Mouse (Mus musculus): ENCODE data around the gene Cdhr5. TPM values are rescaled to one million over a fixed set of nuclear protein-coding genes. Genes with fewer than 3 reads are reported as not detected.

The Cdhr5 gene
- polyA plus RNA-seq, 1 experiment from 2014 or later, result not detected

DNA sequence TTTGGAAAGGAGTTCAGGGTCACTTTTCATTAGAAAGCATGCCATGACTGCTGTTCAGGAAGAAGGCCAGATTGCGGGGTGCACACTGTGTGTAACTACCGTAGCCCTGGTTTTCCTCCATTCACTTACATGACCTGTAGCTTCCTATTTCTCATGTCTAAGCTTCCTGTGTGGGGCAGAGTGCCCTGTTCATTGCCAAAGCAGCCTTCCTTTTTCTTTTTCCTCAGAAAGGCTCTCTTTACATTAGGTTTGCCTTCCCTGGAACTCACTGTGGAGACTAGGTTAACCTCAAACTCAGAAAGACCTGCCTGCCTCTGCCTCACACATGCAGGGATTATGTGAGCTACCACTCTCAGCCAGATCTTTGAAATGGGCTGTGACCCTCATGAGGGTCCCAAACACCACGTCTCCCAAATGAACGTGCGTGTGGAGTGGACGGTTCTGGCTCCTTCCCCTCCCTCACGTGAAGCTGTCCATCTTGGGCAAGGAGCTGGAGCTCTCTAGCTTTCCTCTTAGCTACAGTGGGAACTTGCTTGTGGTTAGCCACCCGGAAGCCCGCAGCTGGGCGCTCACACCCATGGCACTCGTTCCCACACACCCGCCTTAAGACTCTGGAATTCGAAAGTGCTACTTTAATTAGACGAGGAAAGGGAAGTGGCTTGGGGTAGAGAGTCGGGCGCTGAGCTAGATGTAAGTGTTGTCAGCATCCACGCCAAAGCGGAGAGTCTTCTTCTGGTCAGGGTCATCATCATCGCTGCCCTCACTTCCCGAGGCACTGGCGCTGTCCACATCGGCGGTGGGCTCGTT, 7.9 kb downstream of the Cdhr5 start:
- 79% methylated on average over 24 of the region's 24 CpGs for WGBS
- no peak for ATAC-seq (ENCODE audit: insufficient read depth, low FRiP score, low TSS enrichment)

DNA sequence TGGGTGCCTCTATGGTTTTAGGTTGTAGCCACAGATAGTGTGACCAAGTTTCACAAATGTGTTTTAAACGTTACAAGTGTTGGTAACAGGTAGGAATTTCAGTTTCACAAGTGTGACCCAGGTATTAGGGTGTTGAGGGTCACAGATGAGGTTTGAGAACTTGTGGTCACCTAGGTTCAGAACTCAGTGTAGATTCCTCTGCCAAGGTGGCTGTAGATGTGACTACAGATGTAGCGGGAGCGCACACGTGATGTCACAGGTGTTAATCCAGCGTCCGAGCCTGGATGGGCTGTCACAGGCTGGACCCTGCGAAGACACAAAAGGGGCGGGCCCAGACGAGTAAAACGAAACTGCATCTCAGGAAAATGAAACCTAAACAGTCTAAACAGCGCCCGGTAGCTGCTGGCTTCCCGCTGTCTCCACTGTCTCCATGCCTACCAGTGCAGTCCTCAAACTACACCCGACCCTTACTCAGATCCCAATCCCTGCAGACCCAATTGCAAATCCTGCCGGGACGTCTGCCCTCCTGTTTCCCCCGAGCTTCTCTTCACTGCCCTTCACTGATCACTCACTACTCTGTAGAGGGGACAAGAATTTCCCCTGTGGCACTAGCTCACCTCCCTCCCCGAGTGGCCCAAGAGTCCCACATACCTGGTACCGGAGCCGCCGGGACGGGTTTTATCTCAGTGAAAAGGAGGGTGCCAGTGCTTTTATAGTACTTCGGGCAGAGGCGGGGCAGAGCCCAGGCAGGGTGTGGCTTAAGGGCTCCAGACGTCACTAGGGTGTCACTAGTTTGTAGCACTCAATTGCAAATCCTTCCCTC, 10.6 kb downstream of the Cdhr5 start, which contains the start of gene Irf7:
Gene Irf7 (minus strand): TSS at position 743 of the 823 bp plus-strand sequence.
- H3K4me1 ChIP-seq (ENCODE audit: control insufficient read depth, insufficient read depth, low read length), result peaks cover 10% of the 10 kb centered on the region; the same call in 1 of the 2 replicates
- no peaks in the 10 kb centered on the region for H3K9me3 ChIP-seq (ENCODE audit: control insufficient read depth, low read length)
- DNase-seq (ENCODE audit: low spot score) (no peak), ATAC-seq (ENCODE audit: insufficient read depth, low FRiP score, low TSS enrichment) (peak; percentile 45; the same call in 1 of the 2 replicates)
- peaks cover 17% of the 10 kb centered on the region for H3K36me3 ChIP-seq (ENCODE audit: control insufficient read depth, insufficient read depth, low read length)
- peak within 1 kb of the TSS; percentile 12 for H3K9ac ChIP-seq (ENCODE audit: low read length)
- H3K27ac ChIP-seq (ENCODE audit: low read depth, low read length), result no peak within 1 kb of the TSS
- WGBS, result 11% methylated on average over 25 of the region's 25 CpGs
- H3K4me2 ChIP-seq (ENCODE audit: low read depth), result peak within 1 kb of the TSS; percentile 38
- H3K27me3 ChIP-seq (ENCODE audit: control insufficient read depth, insufficient read depth, low read length), result no peaks in the 10 kb centered on the region
- peak within 1 kb of the TSS; percentile 21 for H3K4me3 ChIP-seq (ENCODE audit: low read depth, low read length)

More for the DNA sequence above, 7.9 kb downstream of the Cdhr5 start:
- H3K4me3 ChIP-seq (ENCODE audit: low read depth, low read length), result no peak overlapping the region
- H3K9me3 ChIP-seq (ENCODE audit: control insufficient read depth, low read length), result no peaks in the 10 kb centered on the region
- no peak overlapping the region for H3K4me2 ChIP-seq (ENCODE audit: low read depth)
- H3K27me3 ChIP-seq (ENCODE audit: control insufficient read depth, insufficient read depth, low read length), result no peaks in the 10 kb centered on the region
- H3K4me1 ChIP-seq (ENCODE audit: control insufficient read depth, insufficient read depth, low read length), result peaks cover 10% of the 10 kb centered on the region; the same call in 1 of the 2 replicates
- H3K27ac ChIP-seq (ENCODE audit: low read depth, low read length), result no peak overlapping the region
- H3K9ac ChIP-seq (ENCODE audit: low read length), result no peak overlapping the region
- DNase-seq (ENCODE audit: low spot score), result no peak
- 0 out of 2 replicates have a peak, but pooled peaks cover 2% of the 10 kb centered on the region for H3K36me3 ChIP-seq (ENCODE audit: control insufficient read depth, insufficient read depth, low read length)

DNA sequence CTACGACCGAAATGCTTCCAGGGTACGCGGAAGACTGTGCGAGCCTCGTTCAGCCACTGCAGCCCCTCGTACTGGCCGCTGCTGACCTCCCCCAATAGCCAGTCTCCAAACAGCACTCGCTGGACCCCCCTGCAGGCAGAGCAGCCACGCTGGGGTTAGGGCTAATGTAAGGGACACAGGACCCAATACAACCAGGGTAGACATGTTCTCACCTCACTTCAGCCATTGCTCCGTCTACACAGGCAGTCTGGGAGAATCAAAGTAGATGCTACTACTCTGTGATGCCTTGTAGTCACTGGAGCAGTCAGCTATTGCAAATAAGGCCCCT, 11.2 kb downstream of the Cdhr5 start:
- no peak overlapping the region for H3K27ac ChIP-seq (ENCODE audit: low read depth, low read length)
- no peak overlapping the region for H3K9ac ChIP-seq (ENCODE audit: low read length)
- H3K4me3 ChIP-seq (ENCODE audit: low read depth, low read length), result no peak overlapping the region
- H3K4me2 ChIP-seq (ENCODE audit: low read depth), result no peak overlapping the region; the same call in 1 of the 2 replicates
- H3K9me3 ChIP-seq (ENCODE audit: control insufficient read depth, low read length), result no peaks in the 10 kb centered on the region
- H3K4me1 ChIP-seq (ENCODE audit: control insufficient read depth, insufficient read depth, low read length), result peaks cover 10% of the 10 kb centered on the region; the same call in 1 of the 2 replicates
- no peak for DNase-seq (ENCODE audit: low spot score)
- no peaks in the 10 kb centered on the region for H3K27me3 ChIP-seq (ENCODE audit: control insufficient read depth, insufficient read depth, low read length)
- no peak; the same call in 1 of the 2 replicates for ATAC-seq (ENCODE audit: insufficient read depth, low FRiP score, low TSS enrichment)
- H3K36me3 ChIP-seq (ENCODE audit: control insufficient read depth, insufficient read depth, low read length), result peaks cover 23% of the 10 kb centered on the region
- WGBS, result 44% methylated on average over 11 of the region's 11 CpGs

DNA sequence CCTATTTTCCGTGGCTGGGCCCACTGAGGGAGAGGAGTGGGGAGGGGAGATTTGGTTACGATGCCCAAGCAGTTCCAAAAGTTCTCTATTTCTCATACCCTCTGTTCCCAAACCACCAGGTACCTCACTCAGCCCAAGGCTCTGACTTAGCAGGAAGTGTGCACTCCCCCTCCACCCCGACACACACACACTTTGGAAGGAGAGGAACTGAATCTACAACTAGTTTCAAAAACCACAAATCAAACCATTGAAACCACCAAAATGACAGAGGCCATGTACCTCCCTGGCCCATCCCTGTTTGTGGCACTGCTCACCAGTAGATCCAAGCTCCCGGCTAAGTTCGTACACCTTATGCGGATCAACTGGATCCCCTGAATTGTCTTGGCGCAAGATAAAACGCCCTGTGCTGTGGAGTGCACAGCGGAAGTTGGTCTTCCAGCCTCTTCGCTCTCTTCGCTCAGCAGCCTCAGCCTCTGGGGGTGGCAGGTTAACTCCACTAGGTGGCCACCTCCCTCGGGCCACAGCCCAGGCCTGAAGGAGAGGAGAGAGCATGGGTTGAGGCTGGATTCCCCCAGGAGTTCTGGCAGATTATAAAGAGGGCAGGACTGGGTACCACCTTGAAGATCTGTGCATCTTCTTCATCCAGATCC, 11.7 kb downstream of the Cdhr5 start:
- WGBS, result 42% methylated on average over 12 of the region's 12 CpGs
- Histone ChIP-seq H3K4me3 (ENCODE audit: low read depth, low read length) (no peak overlapping the region), H3K9ac (ENCODE audit: low read length) (no peak overlapping the region; the same call in 1 of the 2 replicates), H3K36me3 (ENCODE audit: control insufficient read depth, insufficient read depth, low read length) (peaks cover 27% of the 10 kb centered on the region), H3K27ac (ENCODE audit: low read depth, low read length) (no peak overlapping the region), H3K4me1 (ENCODE audit: control insufficient read depth, insufficient read depth, low read length) (peaks cover 10% of the 10 kb centered on the region; the same call in 1 of the 2 replicates), H3K27me3 (ENCODE audit: control insufficient read depth, insufficient read depth, low read length) (no peaks in the 10 kb centered on the region), H3K9me3 (ENCODE audit: control insufficient read depth, low read length) (no peaks in the 10 kb centered on the region), H3K4me2 (ENCODE audit: low read depth) (no peak overlapping the region)
- DNase-seq (ENCODE audit: low spot score), result peak; percentile 56
- peak; percentile 61; the same call in 1 of the 2 replicates for ATAC-seq (ENCODE audit: insufficient read depth, low FRiP score, low TSS enrichment)

DNA sequence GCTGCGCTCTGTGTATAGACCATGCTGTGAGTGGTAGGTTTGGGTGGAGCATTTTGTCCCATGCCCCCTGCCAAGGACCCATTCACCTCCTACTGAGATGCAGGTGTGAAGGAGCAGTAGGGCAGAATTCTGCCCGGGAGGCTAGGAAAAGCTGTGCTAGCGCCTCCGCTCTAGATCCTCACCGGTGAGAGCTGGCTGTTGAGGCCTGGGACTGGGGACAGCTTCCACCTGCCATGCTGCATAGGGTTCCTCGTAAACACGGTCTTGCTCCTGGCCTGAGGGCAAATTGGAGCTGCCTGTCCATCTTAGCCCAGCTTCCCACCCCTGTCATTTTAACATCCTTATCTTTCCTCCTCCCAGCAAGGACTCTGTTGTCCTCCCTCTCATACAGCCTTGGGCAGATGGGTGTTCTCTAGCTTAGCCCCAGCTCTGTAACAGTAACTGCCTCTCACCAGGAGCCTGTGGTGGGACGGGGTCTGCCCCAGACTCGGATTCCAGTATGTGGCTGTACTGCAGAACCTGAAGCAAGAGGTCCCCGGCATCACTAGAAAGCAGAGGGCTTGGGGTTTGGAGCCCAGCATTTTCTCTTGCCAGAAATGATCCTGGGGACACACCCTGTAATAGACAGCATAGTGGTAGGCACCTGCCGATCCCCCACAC, 12.4 kb downstream of the Cdhr5 start:
- Histone ChIP-seq H3K4me3 (ENCODE audit: low read depth, low read length) (no peak overlapping the region), H3K9ac (ENCODE audit: low read length) (no peak overlapping the region), H3K4me1 (ENCODE audit: control insufficient read depth, insufficient read depth, low read length) (peaks cover 10% of the 10 kb centered on the region; the same call in 1 of the 2 replicates), H3K27me3 (ENCODE audit: control insufficient read depth, insufficient read depth, low read length) (no peaks in the 10 kb centered on the region), H3K36me3 (ENCODE audit: control insufficient read depth, insufficient read depth, low read length) (peaks cover 30% of the 10 kb centered on the region), H3K27ac (ENCODE audit: low read depth, low read length) (no peak overlapping the region), H3K4me2 (ENCODE audit: low read depth) (no peak overlapping the region), H3K9me3 (ENCODE audit: control insufficient read depth, low read length) (no peaks in the 10 kb centered on the region)
- ATAC-seq (ENCODE audit: insufficient read depth, low FRiP score, low TSS enrichment) (no peak), DNase-seq (ENCODE audit: low spot score) (no peak)
- 70% methylated on average over 11 of the region's 11 CpGs for WGBS

DNA sequence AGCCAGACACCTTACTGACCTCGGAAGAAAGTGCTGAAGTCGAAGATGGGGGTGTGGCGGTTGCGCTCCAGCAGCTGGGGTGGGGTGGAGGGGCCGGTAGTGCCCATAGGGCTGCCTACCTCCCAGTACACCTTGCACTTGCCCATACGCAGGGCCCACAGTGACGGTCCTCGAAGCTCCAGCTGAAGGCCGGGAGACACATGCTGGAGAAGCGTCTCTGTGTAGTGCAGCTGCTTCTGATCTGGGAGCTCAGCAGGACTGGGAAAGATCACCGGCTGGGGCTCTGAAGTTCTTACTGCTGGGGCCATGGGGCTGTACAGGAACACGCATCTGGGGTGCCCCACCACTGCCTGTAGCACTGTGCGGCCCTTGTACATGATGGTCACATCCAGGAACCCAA, 12.9 kb downstream of the Cdhr5 start:
- H3K9me3 ChIP-seq (ENCODE audit: control insufficient read depth, low read length), result no peaks in the 10 kb centered on the region
- H3K27me3 ChIP-seq (ENCODE audit: control insufficient read depth, insufficient read depth, low read length), result no peaks in the 10 kb centered on the region
- H3K4me2 ChIP-seq (ENCODE audit: low read depth), result no peak overlapping the region
- DNase-seq (ENCODE audit: low spot score), result no peak
- H3K4me1 ChIP-seq (ENCODE audit: control insufficient read depth, insufficient read depth, low read length), result peaks cover 10% of the 10 kb centered on the region; the same call in 1 of the 2 replicates
- no peak for ATAC-seq (ENCODE audit: insufficient read depth, low FRiP score, low TSS enrichment)
- peaks cover 34% of the 10 kb centered on the region for H3K36me3 ChIP-seq (ENCODE audit: control insufficient read depth, insufficient read depth, low read length)
- H3K9ac ChIP-seq (ENCODE audit: low read length), result no peak overlapping the region
- no peak overlapping the region for H3K27ac ChIP-seq (ENCODE audit: low read depth, low read length)
- no peak overlapping the region for H3K4me3 ChIP-seq (ENCODE audit: low read depth, low read length)
- WGBS, result 85% methylated on average over 13 of the region's 13 CpGs

DNA sequence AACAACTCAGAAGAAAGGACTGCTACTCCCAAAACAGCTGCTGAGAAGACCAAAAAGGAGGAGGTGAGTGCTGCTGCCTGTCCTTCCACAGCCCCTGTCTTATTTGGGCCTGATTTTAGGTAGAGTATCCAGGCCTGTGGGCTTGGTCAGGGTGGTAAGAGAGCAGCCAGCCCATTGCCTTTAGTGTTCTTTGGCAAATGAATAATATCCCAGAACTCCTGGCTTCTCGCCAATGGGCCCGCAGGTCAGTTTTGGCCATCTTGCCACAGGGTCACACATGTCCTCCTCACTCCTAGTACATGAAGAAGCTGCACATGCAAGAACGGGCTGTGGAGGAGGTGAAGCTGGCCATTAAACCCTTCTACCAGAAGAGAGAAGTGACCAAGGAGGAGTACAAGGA, 15.1 kb downstream of the Cdhr5 start:
- Histone ChIP-seq H3K27me3 (ENCODE audit: control insufficient read depth, insufficient read depth, low read length) (no peaks in the 10 kb centered on the region), H3K4me3 (ENCODE audit: low read depth, low read length) (no peak overlapping the region), H3K27ac (ENCODE audit: low read depth, low read length) (no peak overlapping the region), H3K4me2 (ENCODE audit: low read depth) (no peak overlapping the region), H3K4me1 (ENCODE audit: control insufficient read depth, insufficient read depth, low read length) (peaks cover 10% of the 10 kb centered on the region; the same call in 1 of the 2 replicates), H3K36me3 (ENCODE audit: control insufficient read depth, insufficient read depth, low read length) (peaks cover 51% of the 10 kb centered on the region), H3K9ac (ENCODE audit: low read length) (no peak overlapping the region), H3K9me3 (ENCODE audit: control insufficient read depth, low read length) (no peaks in the 10 kb centered on the region)
- ATAC-seq (ENCODE audit: insufficient read depth, low FRiP score, low TSS enrichment) (no peak), DNase-seq (ENCODE audit: low spot score) (no peak)
- 93% methylated on average over 3 of the region's 3 CpGs for WGBS

DNA sequence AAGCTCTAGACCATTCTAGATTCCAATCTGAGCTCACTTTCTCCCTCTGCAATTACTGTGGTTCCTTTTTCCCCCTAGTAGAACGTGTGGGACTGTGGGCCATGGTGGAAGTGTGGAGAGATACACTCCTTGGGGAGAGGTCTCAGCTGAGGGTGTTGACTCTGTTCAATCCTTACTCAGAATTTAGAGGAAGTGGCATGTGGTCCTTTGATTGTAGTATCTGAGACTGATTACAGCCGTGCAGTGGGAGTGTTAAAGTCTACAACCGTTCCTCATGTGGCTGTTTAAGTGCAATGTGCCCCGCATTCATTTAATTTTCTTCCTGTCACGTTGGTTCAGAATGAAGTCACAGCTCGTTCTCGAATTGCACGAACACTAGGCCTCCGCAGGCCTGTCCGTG, 20.4 kb downstream of the Cdhr5 start:
- Histone ChIP-seq H3K27ac (ENCODE audit: low read depth, low read length) (no peak overlapping the region), H3K9ac (ENCODE audit: low read length) (no peak overlapping the region), H3K27me3 (ENCODE audit: control insufficient read depth, insufficient read depth, low read length) (no peaks in the 10 kb centered on the region), H3K9me3 (ENCODE audit: control insufficient read depth, low read length) (no peaks in the 10 kb centered on the region), H3K36me3 (ENCODE audit: control insufficient read depth, insufficient read depth, low read length) (peaks cover 47% of the 10 kb centered on the region), H3K4me2 (ENCODE audit: low read depth) (no peak overlapping the region), H3K4me3 (ENCODE audit: low read depth, low read length) (no peak overlapping the region), H3K4me1 (ENCODE audit: control insufficient read depth, insufficient read depth, low read length) (no peaks in the 10 kb centered on the region)
- 94% methylated on average over 10 of the region's 10 CpGs for WGBS
- ATAC-seq (ENCODE audit: insufficient read depth, low FRiP score, low TSS enrichment), result no peak
- peak; percentile 8 for DNase-seq (ENCODE audit: low spot score)

All from neural tube, embryonic 11.5 days (tissue).